In the genomic region with DNA sequence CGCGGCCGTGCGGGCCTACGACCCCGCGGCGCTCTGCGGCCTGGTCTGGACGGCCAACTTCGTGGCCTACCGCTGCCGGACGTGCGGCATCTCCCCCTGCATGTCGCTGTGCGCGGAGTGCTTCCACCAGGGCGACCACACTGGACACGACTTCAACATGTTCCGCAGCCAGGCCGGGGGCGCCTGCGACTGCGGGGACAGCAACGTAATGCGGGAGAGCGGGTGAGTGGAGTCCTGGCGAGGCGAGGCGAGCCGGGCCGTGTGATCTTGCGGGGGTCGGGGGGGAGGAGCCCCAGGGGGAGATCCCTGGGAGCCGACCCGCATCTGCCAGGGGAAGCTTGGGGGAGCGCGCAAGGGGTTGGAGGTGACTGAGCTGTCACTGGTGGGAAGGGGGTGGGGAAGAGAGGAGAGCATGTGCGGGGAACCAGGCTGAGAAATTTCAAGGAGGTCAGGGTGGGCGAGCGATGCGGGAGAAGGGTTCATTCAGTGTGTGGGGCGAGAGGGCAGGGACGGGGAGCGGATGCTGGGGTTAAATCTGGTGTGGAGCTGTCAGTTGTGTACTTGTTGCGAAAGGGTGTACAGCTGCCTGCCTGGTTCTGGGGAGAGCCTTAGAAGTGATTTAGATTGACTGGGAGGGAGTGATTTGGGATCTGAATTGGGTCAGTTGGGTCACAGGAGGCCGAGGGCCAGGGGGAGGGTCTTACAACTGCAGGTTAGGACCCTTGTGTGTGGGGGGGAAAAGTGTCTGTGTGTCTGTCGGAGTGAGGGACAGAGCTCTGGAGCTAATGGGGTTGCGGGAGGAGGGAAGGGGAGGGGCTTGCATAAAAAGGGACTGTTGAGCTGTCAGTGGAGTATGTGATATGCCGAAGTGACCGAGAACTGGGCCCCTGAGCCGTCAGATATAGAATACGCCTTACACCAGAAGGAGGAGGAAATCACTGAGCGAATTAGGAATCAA, we compare ENCODE assay signal across 8 mouse cellular contexts. TPM values are rescaled to one million over a fixed set of nuclear protein-coding genes. Genes with fewer than 3 reads are reported as not detected.
DNase-seq lines count a peak whose midpoint lies in the region; ATAC-seq and TF ChIP-seq lines count a peak whose summit lies in the region.

No protein-coding gene starts in this region.

- no peaks in the 10 kb centered on the region for H3K27me3 ChIP-seq in embryonic facial prominence, embryonic 11.5 days (ENCODE audit: control insufficient read depth, insufficient read depth, low read length)
- H3K27me3 ChIP-seq in limb, embryonic 11.5 days (ENCODE audit: control insufficient read depth, insufficient read depth, low read length), result no peaks in the 10 kb centered on the region
- no peaks in the 10 kb centered on the region for H3K27me3 ChIP-seq in midbrain, embryonic 12.5 days
- no peaks in the 10 kb centered on the region for H3K27me3 ChIP-seq in small intestine, adult 2 months (ENCODE audit: control insufficient read depth, insufficient read depth, low read length)

- H3K4me1 ChIP-seq in embryonic facial prominence, embryonic 11.5 days (ENCODE audit: control insufficient read depth, insufficient read depth, low read length), result no peaks in the 10 kb centered on the region
- H3K4me1 ChIP-seq in limb, embryonic 11.5 days (ENCODE audit: control insufficient read depth, insufficient read depth, low read length), result peaks cover 6% of the 10 kb centered on the region; the same call in 1 of the 2 replicates
- peaks cover 13% of the 10 kb centered on the region for H3K4me1 ChIP-seq in midbrain, embryonic 12.5 days
- peaks cover 2% of the 10 kb centered on the region; the same call in 1 of the 2 replicates for H3K4me1 ChIP-seq in small intestine, adult 2 months (ENCODE audit: control insufficient read depth, insufficient read depth, insufficient read length, low read length)

- H3K4me2 ChIP-seq in embryonic facial prominence, embryonic 11.5 days (ENCODE audit: low read depth, low read length), result peak overlapping the region; percentile 92
- peak overlapping the region; percentile 93 for H3K4me2 ChIP-seq in limb, embryonic 11.5 days (ENCODE audit: low read depth, severe bottlenecking)
- H3K4me2 ChIP-seq in midbrain, embryonic 12.5 days (replicated peaks), result peak overlapping the region; percentile 95

- peak; percentile 38; the same call in 1 of the 2 replicates for TF ChIP-seq POLR2A in small intestine, adult 2 months (IDR thresholded peaks at IDR 0.05; ENCODE audit: low read depth, low read length)

- WGBS in embryonic facial prominence, embryonic 11.5 days, result under 1% methylated on average over 55 of the region's 55 CpGs
- 1% methylated on average over 51 of the region's 55 CpGs for WGBS in limb, embryonic 11.5 days
- WGBS in midbrain, embryonic 12.5 days, result under 1% methylated on average over 50 of the region's 55 CpGs
- WGBS in small intestine, adult 2 months, result under 1% methylated on average over 55 of the region's 55 CpGs

- peak; percentile 64 for DNase-seq in 3134 (ENCODE audit: extremely low read depth, insufficient read length, low spot score)
- peak; percentile 77 for DNase-seq in adrenal gland, postnatal 14 days
- DNase-seq in embryonic facial prominence, embryonic 11.5 days (ENCODE audit: low spot score), result peak; percentile 43
- DNase-seq in heart, adult 18-20 months, result peak; percentile 79 to 80
- peak; percentile 66 for DNase-seq in kidney, adult 18-20 months
- peak; percentile 69 for DNase-seq in limb, embryonic 11.5 days (ENCODE audit: low spot score)

- ATAC-seq in embryonic facial prominence, embryonic 11.5 days (replicated peaks; ENCODE audit: insufficient number of reproducible peaks, low FRiP score, low TSS enrichment, low read depth), result peak; percentile 70
- peak; percentile 26 for ATAC-seq in limb, embryonic 11.5 days (ENCODE audit: insufficient number of reproducible peaks, low FRiP score, low TSS enrichment, low read depth)
- peak; percentile 51 for ATAC-seq in midbrain, embryonic 12.5 days (ENCODE audit: low FRiP score, low read depth)

- H3K36me3 ChIP-seq in embryonic facial prominence, embryonic 11.5 days (replicated peaks; ENCODE audit: control insufficient read depth, insufficient read depth, low read depth, low read length), result no peaks in the 10 kb centered on the region
- H3K36me3 ChIP-seq in limb, embryonic 11.5 days (ENCODE audit: control insufficient read depth, insufficient read depth, low read length), result no peaks in the 10 kb centered on the region; the same call in 1 of the 2 replicates
- peaks cover 3% of the 10 kb centered on the region; the same call in 1 of the 2 replicates for H3K36me3 ChIP-seq in midbrain, embryonic 12.5 days
- peaks cover 2% of the 10 kb centered on the region; the same call in 1 of the 2 replicates for H3K36me3 ChIP-seq in small intestine, adult 2 months (ENCODE audit: control insufficient read depth, insufficient read depth, low read length)

- TF ChIP-seq CTCF in small intestine, adult 2 months (IDR thresholded peaks at IDR 0.05; ENCODE audit: extremely low read depth, insufficient read length, insufficient replicate concordance, low read depth, low read length), result no peak

- peak overlapping the region; percentile 89 for H3K27ac ChIP-seq in embryonic facial prominence, embryonic 11.5 days (replicated peaks; ENCODE audit: low read depth, low read length)
- H3K27ac ChIP-seq in limb, embryonic 11.5 days (replicated peaks; ENCODE audit: low read depth, low read length), result peak overlapping the region; percentile 87
- peak overlapping the region; percentile 95 for H3K27ac ChIP-seq in midbrain, embryonic 12.5 days (replicated peaks)
- H3K27ac ChIP-seq in small intestine, adult 2 months (ENCODE audit: insufficient read depth, low read depth, low read length), result peak overlapping the region; percentile 27

- peak overlapping the region; percentile 91 for H3K9ac ChIP-seq in embryonic facial prominence, embryonic 11.5 days (replicated peaks; ENCODE audit: low read length)
- H3K9ac ChIP-seq in limb, embryonic 11.5 days (ENCODE audit: low read length), result peak overlapping the region; percentile 99
- H3K9ac ChIP-seq in midbrain, embryonic 12.5 days (replicated peaks), result peak overlapping the region; percentile 99

- peak overlapping the region; percentile 89 for H3K4me3 ChIP-seq in embryonic facial prominence, embryonic 11.5 days (ENCODE audit: low read depth, low read length)
- H3K4me3 ChIP-seq in limb, embryonic 11.5 days (ENCODE audit: low read depth, low read length), result peak overlapping the region; percentile 97
- H3K4me3 ChIP-seq in midbrain, embryonic 12.5 days, result peak overlapping the region; percentile 99
- H3K4me3 ChIP-seq in small intestine, adult 2 months (ENCODE audit: low read depth, low read length), result peak overlapping the region; percentile 98

- H3K9me3 ChIP-seq in embryonic facial prominence, embryonic 11.5 days (replicated peaks; ENCODE audit: control insufficient read depth, low read length), result no peaks in the 10 kb centered on the region
- no peaks in the 10 kb centered on the region for H3K9me3 ChIP-seq in limb, embryonic 11.5 days (ENCODE audit: control insufficient read depth, low read length)
- H3K9me3 ChIP-seq in midbrain, embryonic 12.5 days, result no peaks in the 10 kb centered on the region

RNA-seq across cellular contexts. Expression of gene Ubr3, which starts 0.9 kb away (rescaled TPM):
- 67.5 and 74.4 TPM in 2 replicates for total RNA-seq in adrenal gland, postnatal 14 days (2021)
- polyA plus RNA-seq in embryonic facial prominence, embryonic 11.5 days (2014; fragmentation: Nextera tagmentation; extraction: Ambion mirVana), result 15.9 and 18.1 TPM in 2 replicates
- 100 to 1,000 TPM; 120 to 124 TPM for total RNA-seq in heart, adult 18-20 months (2021)
- 13.2 and 20.1 TPM in 2 replicates for polyA plus RNA-seq in limb, embryonic 11.5 days (2014; fragmentation: Nextera tagmentation; extraction: Ambion mirVana)
- 24.3 and 24.8 TPM in 2 replicates for polyA plus RNA-seq in midbrain, embryonic 12.5 days (2016; fragmentation: Nextera tagmentation; extraction: Ambion mirVana)
- 3.3 and 8.0 TPM in 2 replicates for polyA plus RNA-seq in small intestine, adult 2 months (2012; rRNA removed)

RNA-seq across cellular contexts. Expression of gene Mettl5, which starts 12.5 kb away (rescaled TPM):
- 22.3 and 26.6 TPM in 2 replicates for total RNA-seq in adrenal gland, postnatal 14 days (2021)
- polyA plus RNA-seq in embryonic facial prominence, embryonic 11.5 days (2014; fragmentation: Nextera tagmentation; extraction: Ambion mirVana), result 31.5 and 36.9 TPM in 2 replicates
- total RNA-seq in heart, adult 18-20 months (2021), result 10 to 100 TPM; 21.6 to 22.6 TPM
- 35.7 and 36.2 TPM in 2 replicates for polyA plus RNA-seq in limb, embryonic 11.5 days (2014; fragmentation: Nextera tagmentation; extraction: Ambion mirVana)
- polyA plus RNA-seq in midbrain, embryonic 12.5 days (2016; fragmentation: Nextera tagmentation; extraction: Ambion mirVana), result 35.4 and 39.7 TPM in 2 replicates
- 0.61 and 2.3 TPM in 2 replicates for polyA plus RNA-seq in small intestine, adult 2 months (2012; rRNA removed)

RNA-seq across cellular contexts. Expression of gene Ssb, which starts 36.5 kb away (rescaled TPM):
- 185 TPM in 2 replicates for total RNA-seq in adrenal gland, postnatal 14 days (2021)
- polyA plus RNA-seq in embryonic facial prominence, embryonic 11.5 days (2014; fragmentation: Nextera tagmentation; extraction: Ambion mirVana), result 436 and 508 TPM in 2 replicates
- total RNA-seq in heart, adult 18-20 months (2021), result 10 to 100 TPM; 58.9 to 66.2 TPM
- polyA plus RNA-seq in limb, embryonic 11.5 days (2014; fragmentation: Nextera tagmentation; extraction: Ambion mirVana), result 423 and 426 TPM in 2 replicates
- 379 and 421 TPM in 2 replicates for polyA plus RNA-seq in midbrain, embryonic 12.5 days (2016; fragmentation: Nextera tagmentation; extraction: Ambion mirVana)
- 0.28 and 0.36 TPM in 2 replicates for polyA plus RNA-seq in small intestine, adult 2 months (2012; rRNA removed)

Comparison
In these comparisons a context has a peak if more than half of its experiments do, and no peak if none do; other contexts are left out.
1. Peak in every context shown above with its lines: DNase-seq, ATAC-seq, H3K4me3 ChIP-seq and H3K27ac ChIP-seq.
2. H3K27ac ChIP-seq: peak in every context shown above with its lines; median percentile 95 in midbrain, embryonic 12.5 days; 89 in embryonic facial prominence, embryonic 11.5 days; 87 in limb, embryonic 11.5 days; 27 in small intestine, adult 2 months.
3. RNA of gene Ssb, which starts 36.5 kb away (polyA plus RNA-seq): 436 to 508 TPM in embryonic facial prominence, embryonic 11.5 days, 423 to 426 TPM in limb, embryonic 11.5 days and 379 to 421 TPM in midbrain, embryonic 12.5 days; 0.28 to 0.36 TPM in small intestine, adult 2 months; every median in the first group is over 100 times any median in the second.